Mouse (Mus musculus) myocyte (in vitro differentiated cells): ENCODE data around the gene Snx20.

ENCODE experiments used
- POLR2A ChIP-seq: IDR thresholded peaks from one replicate; pipeline ENCODE4 v1.6.1; 2011; ENCODE audit warnings: low read depth, mild to moderate bottlenecking, control low read depth, moderate library complexity; ENCODE audit not compliant: insufficient read length
- REST ChIP-seq: IDR thresholded peaks from one replicate; pipeline ENCODE4 v1.6.1; 2011; ENCODE audit warnings: mild to moderate bottlenecking, control low read depth, moderate library complexity; ENCODE audit not compliant: insufficient read depth, insufficient read length
- TCF12 ChIP-seq: IDR thresholded peaks from one replicate; pipeline ENCODE4 v1.6.1; 2011; ENCODE audit warnings: mild to moderate bottlenecking, control low read depth; ENCODE audit not compliant: poor library complexity, insufficient read depth, severe bottlenecking
- USF1 ChIP-seq: IDR thresholded peaks from one replicate; pipeline ENCODE4 v1.6.1; 2011; ENCODE audit warnings: low read depth, mild to moderate bottlenecking, control low read depth, moderate library complexity

GRCm38 (mm10) chr8:88666435-88666834 is 30.5 kb upstream of the Snx20 start:
- no peak for TF ChIP-seq REST
- no peak for TF ChIP-seq POLR2A
- TF ChIP-seq USF1, result no peak
- no peak for TF ChIP-seq TCF12
